In genomic region chr8:125898899-125899298, GRCm38 (mm10) we compare ENCODE assay signal across 9 mouse cellular contexts. TPM values are rescaled to one million over a fixed set of nuclear protein-coding genes. Genes with fewer than 3 reads are reported as not detected.
DNase-seq lines count a peak whose midpoint lies in the region; ATAC-seq and TF ChIP-seq lines count a peak whose summit lies in the region.
"Had no signal": no experiment of that assay in that cellular context is flagged by ENCODE, and none has a peak within 500 bp of the region (broad histone marks: within the 10 kb centered on the region; RNA-seq: fewer than 3 reads in every experiment).

No protein-coding gene starts in this region.

- H3K36me3 ChIP-seq in liver, adult 2 months (ENCODE audit: control insufficient read depth, insufficient read depth, low read length), result no peaks in the 10 kb centered on the region
- H3K36me3 ChIP-seq in liver, embryonic 11.5 days (ENCODE audit: control insufficient read depth, insufficient read depth, low read length), result no peaks in the 10 kb centered on the region
- H3K36me3 ChIP-seq in hindbrain, embryonic 16.5 days (ENCODE audit: control insufficient read depth, insufficient read depth, low read length), result no peaks in the 10 kb centered on the region
- H3K36me3 ChIP-seq: liver, embryonic 15.5 days had no signal

- peak; percentile 59 for TF ChIP-seq CTCF in liver, adult 2 months (IDR thresholded peaks at IDR 0.05; ENCODE audit: low read depth, low read length)
- TF ChIP-seq CTCF in lung, adult 2 months (IDR thresholded peaks at IDR 0.05; ENCODE audit: insufficient read depth, low read length), result peak; percentile 54

- H3K4me2 ChIP-seq in liver, embryonic 11.5 days, result no peak overlapping the region
- peak overlapping the region; percentile 65 for H3K4me2 ChIP-seq in hindbrain, embryonic 16.5 days (ENCODE audit: low read length)
- H3K4me2 ChIP-seq: liver, embryonic 15.5 days had no signal

- H3K4me3 ChIP-seq in liver, adult 2 months (ENCODE audit: insufficient read depth, low read depth, low read length), result no peak overlapping the region
- H3K4me3 ChIP-seq in liver, embryonic 11.5 days (ENCODE audit: low read depth, low read length), result no peak overlapping the region
- H3K4me3 ChIP-seq in hindbrain, embryonic 16.5 days (ENCODE audit: low read length), result peak overlapping the region; percentile 79
- H3K4me3 ChIP-seq in lung, adult 2 months (replicated peaks; ENCODE audit: extremely low read depth, low read depth, low read length), result no peak overlapping the region
- H3K4me3 ChIP-seq: liver, embryonic 15.5 days had no signal

- whole genome bisulfite sequencing in liver, adult 2 months, result 1% methylated on average over 6 of the region's 6 CpGs
- WGBS in liver, embryonic 11.5 days, result 0% methylated on average over 6 of the region's 6 CpGs
- 0% methylated on average over 6 of the region's 6 CpGs for WGBS in hindbrain, embryonic 16.5 days
- WGBS in lung, adult 2 months, result 0% methylated on average over 6 of the region's 6 CpGs

- DNase-seq in liver, adult 2 months (ENCODE audit: extremely low read depth, low read depth, low spot score), result peak; percentile 50
- DNase-seq in liver, embryonic 11.5 days (ENCODE audit: low spot score), result no peak
- DNase-seq in adrenal gland, postnatal 10 days, result peak; percentile 73
- peak; percentile 81 for DNase-seq in embryo, embryonic 11 days
- DNase-seq in lung, adult 2 months, result no peak
- DNase-seq in retina, postnatal 1 day, result peak; percentile 85

- TF ChIP-seq POLR2A in liver, adult 2 months (IDR thresholded peaks at IDR 0.05; ENCODE audit: extremely low read depth, insufficient read depth, low read length), result no peak
- TF ChIP-seq POLR2A in lung, adult 2 months (IDR thresholded peaks at IDR 0.05; ENCODE audit: borderline replicate concordance, extremely low read depth, low read depth, low read length), result no peak

- H3K27me3 ChIP-seq in liver, adult 2 months (ENCODE audit: control insufficient read depth, insufficient read depth, low read length), result peaks cover 7% of the 10 kb centered on the region; the same call in 1 of the 2 replicates
- peaks cover 28% of the 10 kb centered on the region for H3K27me3 ChIP-seq in liver, embryonic 11.5 days (replicated peaks; ENCODE audit: control insufficient read depth, insufficient read depth, low read length)
- no peaks in the 10 kb centered on the region for H3K27me3 ChIP-seq in hindbrain, embryonic 16.5 days (replicated peaks; ENCODE audit: control insufficient read depth, insufficient read depth, low read length)

- H3K79me2 ChIP-seq in liver, adult 2 months (ENCODE audit: control insufficient read depth, insufficient read depth, low read length), result no peaks in the 10 kb centered on the region

- H3K27ac ChIP-seq in liver, adult 2 months (replicated peaks; ENCODE audit: insufficient read depth, low read depth, low read length), result no peak overlapping the region
- H3K27ac ChIP-seq in liver, embryonic 11.5 days (ENCODE audit: low read depth, low read length), result no peak overlapping the region
- peak overlapping the region; percentile 81 for H3K27ac ChIP-seq in hindbrain, embryonic 16.5 days (ENCODE audit: low read depth, low read length)
- H3K27ac ChIP-seq: liver, embryonic 15.5 days had no signal

- H3K4me1 ChIP-seq in liver, adult 2 months (ENCODE audit: control insufficient read depth, insufficient read depth, low read length), result no peaks in the 10 kb centered on the region
- 0 out of 2 replicates have a peak, but pooled peaks cover 3% of the 10 kb centered on the region for H3K4me1 ChIP-seq in liver, embryonic 11.5 days (replicated peaks; ENCODE audit: control insufficient read depth, insufficient read depth, low read length)
- H3K4me1 ChIP-seq in hindbrain, embryonic 16.5 days (ENCODE audit: control insufficient read depth, insufficient read depth, low read depth, low read length), result peaks cover 9% of the 10 kb centered on the region
- no peaks in the 10 kb centered on the region for H3K4me1 ChIP-seq in lung, adult 2 months (ENCODE audit: control insufficient read depth, insufficient read depth, low read length)

- no peak for ATAC-seq in liver, embryonic 11.5 days (replicated peaks; ENCODE audit: low FRiP score)
- ATAC-seq in hindbrain, embryonic 16.5 days, result no peak
- no peak for ATAC-seq in monocyte, adult 5-6 weeks (replicated peaks; ENCODE audit: insufficient number of reproducible peaks, low FRiP score, low TSS enrichment, poor library complexity, severe bottlenecking)

- no peaks in the 10 kb centered on the region for H3K9me3 ChIP-seq in liver, embryonic 11.5 days (ENCODE audit: control insufficient read depth, low read length)
- H3K9me3 ChIP-seq in hindbrain, embryonic 16.5 days (ENCODE audit: control insufficient read depth, low read length), result no peaks in the 10 kb centered on the region
- H3K9me3 ChIP-seq: liver, embryonic 15.5 days had no signal

- H3K9ac ChIP-seq in liver, adult 2 months (ENCODE audit: low read depth, low read length), result no peak overlapping the region
- H3K9ac ChIP-seq in liver, embryonic 11.5 days (ENCODE audit: low read depth, low read length), result no peak overlapping the region
- H3K9ac ChIP-seq in hindbrain, embryonic 16.5 days (ENCODE audit: low read depth, low read length), result peak overlapping the region; percentile 85; the same call in 1 of the 2 replicates
- H3K9ac ChIP-seq: liver, embryonic 15.5 days had no signal

RNA-seq across cellular contexts. Expression of gene Pcnx2, which starts 0.8 kb away (rescaled TPM):
- 0.07 TPM in 1 of 2 replicates, not detected in the other for total RNA-seq in liver, adult 2 months (2014; rRNA removed)
- polyA plus RNA-seq in liver, adult 2 months (2012; rRNA removed), result 0.05 and 0.21 TPM in 2 replicates
- 0.47 and 0.67 TPM in 2 replicates for polyA plus RNA-seq in liver, embryonic 11.5 days (2014; fragmentation: Nextera tagmentation; extraction: Ambion mirVana)
- under 1 TPM; 0.45 to 0.97 TPM for total RNA-seq in adrenal gland, postnatal 10 days (2021)
- 4.1 and 5.9 TPM in 2 replicates for polyA plus RNA-seq in hindbrain, embryonic 16.5 days (2015; fragmentation: Nextera tagmentation; extraction: Ambion mirVana)
- polyA plus RNA-seq in lung, adult 2 months (2012; rRNA removed), result 1.8 and 2.1 TPM in 2 replicates
- not detected in 3 replicates for total RNA-seq in monocyte, adult 5-6 weeks (2017)

RNA-seq across cellular contexts. Expression of gene Map3k21, which starts 11.4 kb away (rescaled TPM):
- 3.9 and 4.7 TPM in 2 replicates for total RNA-seq in liver, adult 2 months (2014; rRNA removed)
- polyA plus RNA-seq in liver, adult 2 months (2012; rRNA removed), result 2.6 and 2.8 TPM in 2 replicates
- 0.07 and 0.14 TPM in 2 replicates for polyA plus RNA-seq in liver, embryonic 11.5 days (2014; fragmentation: Nextera tagmentation; extraction: Ambion mirVana)
- 1 to 10 TPM; 1.1 TPM for total RNA-seq in adrenal gland, postnatal 10 days (2021)
- 0.94 and 0.95 TPM in 2 replicates for polyA plus RNA-seq in hindbrain, embryonic 16.5 days (2015; fragmentation: Nextera tagmentation; extraction: Ambion mirVana)
- 1.3 TPM in 2 replicates for polyA plus RNA-seq in lung, adult 2 months (2012; rRNA removed)
- not detected in 3 replicates for total RNA-seq in monocyte, adult 5-6 weeks (2017)

Comparison
In these comparisons a context has a peak if more than half of its experiments do, and no peak if none do; other contexts are left out.
1. DNase-seq: peak in liver, adult 2 months (single experiment), adrenal gland, postnatal 10 days (single experiment), embryo, embryonic 11 days (single experiment) and retina, postnatal 1 day (single experiment); none in liver, embryonic 11.5 days (single experiment) and lung, adult 2 months (single experiment).